Mouse (Mus musculus) thymus, adult 2 months (tissue): ENCODE results near the gene Plekhh3. TPM values are rescaled to one million over a fixed set of nuclear protein-coding genes. Genes with fewer than 3 reads are reported as not detected.

Source experiments
- DNase-seq: peaks from one replicate; pipeline ENCODE4 v3.0.0; 2021
- H3K27ac ChIP-seq: fragments of 200-500 bp; 2 replicates; pipeline ENCODE4 v1.5.1; 2012; ENCODE audit warnings: low read length, control low read depth; ENCODE audit not compliant: control insufficient read depth, insufficient read depth
- H3K27me3 ChIP-seq: fragments of 200-500 bp; 2 replicates; pipeline ENCODE4 v1.6.1; 2012; ENCODE audit warnings: mild to moderate bottlenecking, low read length, moderate library complexity, mixed read lengths; ENCODE audit not compliant: control insufficient read depth, insufficient read depth
- H3K36me3 ChIP-seq: fragments of 200-500 bp; 2 replicates; pipeline ENCODE4 v1.6.1; 2012; ENCODE audit warnings: mild to moderate bottlenecking, low read length, moderate library complexity; ENCODE audit not compliant: control insufficient read depth, insufficient read depth
- H3K4me1 ChIP-seq: fragments of 200-500 bp; replicated peaks from 2 replicates; pipeline ENCODE4 v1.6.1; 2012; ENCODE audit warnings: low read length; ENCODE audit not compliant: control insufficient read depth, insufficient read depth
- H3K4me3 ChIP-seq: fragments of 200-500 bp; 2 replicates; pipeline ENCODE4 v1.5.1; 2012; ENCODE audit warnings: mild to moderate bottlenecking, low read length, control low read depth, moderate library complexity; ENCODE audit not compliant: control insufficient read depth, insufficient read depth
- CTCF ChIP-seq: fragments of 200-500 bp; IDR thresholded peaks from 2 replicates; pipeline ENCODE4 v1.5.1; 2012; ENCODE audit warnings: mild to moderate bottlenecking, control low read depth, low read length, moderate library complexity, borderline replicate concordance; ENCODE audit not compliant: control insufficient read depth, poor library complexity, insufficient read depth; ENCODE audit errors: extremely low read depth
- POLR2A ChIP-seq: fragments of 200-500 bp; IDR thresholded peaks from 2 replicates; pipeline ENCODE4 v1.6.1; 2012; ENCODE audit warnings: mild to moderate bottlenecking, low read length, control low read depth, moderate library complexity; ENCODE audit not compliant: control insufficient read depth, poor library complexity, insufficient read depth; ENCODE audit errors: extremely low read depth
- WGBS: fragments of 180-500 bp; shearing (Covaris S2); methylation state at CpG from one replicate; pipeline ENCODE4 v1.1.7; 2018; 5-methylcytosine and 5-hydroxymethylcytosine counted together
- polyA plus RNA-seq: library from polyadenylated mRNA; depleted of rRNA; stranded (reverse); fragments of >200 nt; gene quantifications from 2 replicates; pipeline ENCODE4 v1.2.3, GENCODE M21; 2012; rRNA removed

Plekhh3 gene
- polyA plus RNA-seq = 11.9 and 12.1 TPM in 2 replicates

DNA sequence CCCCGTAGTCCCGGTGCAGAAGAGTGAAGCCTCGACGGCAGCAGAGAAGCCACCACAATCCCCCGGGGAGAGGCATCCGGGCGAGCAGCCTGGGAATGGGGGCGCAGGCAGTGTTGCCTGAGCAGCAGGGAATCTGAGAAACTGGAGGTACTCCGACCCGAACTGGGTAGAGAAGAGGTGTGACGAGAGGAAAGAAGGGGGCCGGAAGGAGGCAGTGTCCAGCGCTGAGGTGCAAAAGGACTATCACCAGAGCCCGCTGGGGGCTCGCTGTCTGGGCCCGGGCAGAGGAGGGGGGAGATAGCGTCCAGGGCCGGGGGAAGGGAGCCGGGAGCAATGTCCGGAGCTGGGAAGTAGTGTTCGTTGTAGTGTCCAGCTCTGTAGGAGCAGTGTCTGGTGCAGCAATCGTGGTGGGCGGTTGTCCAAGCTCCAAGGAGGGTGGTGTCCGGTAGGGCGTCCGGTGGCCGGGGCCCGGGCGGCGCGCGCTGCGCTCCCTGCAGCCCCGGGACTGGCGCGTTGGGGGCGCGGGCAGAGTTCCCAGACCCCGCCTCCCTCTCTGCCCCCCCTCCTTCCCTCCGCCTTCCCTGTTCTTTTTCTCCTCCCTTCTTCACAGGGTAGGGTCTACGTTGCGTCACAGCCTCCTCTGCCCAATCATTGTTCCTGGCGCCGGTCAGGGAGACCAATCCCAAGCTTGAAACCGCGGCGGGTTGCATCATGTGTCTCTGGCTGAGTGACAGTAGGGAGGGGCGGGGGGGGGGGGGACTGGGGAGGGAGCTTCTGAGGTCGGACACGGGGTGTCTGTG lies at the start of gene Plekhh3:
Plekhh3 (minus strand) TSS at position 541 of the 800 bp plus-strand sequence.
- Histone ChIP-seq H3K4me3 (peak within 1 kb of the TSS; percentile 49), H3K27ac (no peak within 1 kb of the TSS), H3K4me1 (peaks cover 20% of the 10 kb centered on the region), H3K27me3 (peaks cover 28% of the 10 kb centered on the region), H3K36me3 (no peaks in the 10 kb centered on the region)
- TF ChIP-seq POLR2A (no peak), CTCF (no peak)
- WGBS = under 1% methylated on average over 49 of the region's 50 CpGs
- peak; percentile 84 for DNase-seq

GRCm38 (mm10) chr11:101220853-101221252 lies 49.7 kb upstream of the Plekhh3 start:
- H3K4me1 ChIP-seq = peaks cover 12% of the 10 kb centered on the region
- no peaks in the 10 kb centered on the region for H3K27me3 ChIP-seq
- no peaks in the 10 kb centered on the region; the same call in 1 of the 2 replicates for H3K36me3 ChIP-seq
- no peak overlapping the region for H3K4me3 ChIP-seq
- no peak for DNase-seq
- no peak for TF ChIP-seq CTCF
- no peak overlapping the region for H3K27ac ChIP-seq
- 77% methylated on average over 2 of the region's 2 CpGs for WGBS

GRCm38 (mm10) chr11:101218436-101219055 lies 47.4 kb upstream of the Plekhh3 start:
- H3K27ac ChIP-seq = peak overlapping the region; percentile 6; the same call in 1 of the 2 replicates
- peaks cover 20% of the 10 kb centered on the region for H3K36me3 ChIP-seq

DNA sequence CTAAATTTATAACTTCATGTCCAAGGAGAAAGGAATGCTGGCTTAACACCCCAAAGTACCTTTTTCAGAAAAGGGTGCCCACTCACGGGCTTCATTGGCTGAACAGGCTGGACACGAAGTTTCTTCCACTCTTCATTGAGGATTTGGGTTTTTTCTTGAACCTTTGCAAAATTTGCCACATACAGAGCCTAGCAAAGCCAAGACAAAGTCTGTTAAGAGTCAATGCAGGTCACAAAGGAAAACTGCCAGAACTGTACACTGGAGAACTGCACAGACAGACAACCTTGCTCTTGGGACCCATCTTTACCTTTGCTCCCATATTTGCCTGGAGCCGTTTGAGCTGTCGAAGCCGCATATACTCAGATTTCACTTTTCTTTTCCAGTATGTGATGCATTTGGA lies 45.8 kb upstream of the Plekhh3 start:
- DNase-seq = no peak
- Histone ChIP-seq H3K4me1 (peaks cover 8% of the 10 kb centered on the region), H3K27me3 (no peaks in the 10 kb centered on the region), H3K27ac (no peak overlapping the region), H3K36me3 (peaks cover 25% of the 10 kb centered on the region), H3K4me3 (no peak overlapping the region)
- TF ChIP-seq CTCF = no peak
- TF ChIP-seq POLR2A = no peak
- WGBS = 97% methylated on average over 5 of the region's 5 CpGs

More at GRCm38 (mm10) chr11:101218436-101219055, 47.4 kb upstream of the Plekhh3 start:
- peak; percentile 53 for DNase-seq
- H3K27me3 ChIP-seq = no peaks in the 10 kb centered on the region
- H3K4me1 ChIP-seq = peaks cover 8% of the 10 kb centered on the region
- 35% methylated on average over 10 of the region's 10 CpGs for WGBS
- no peak overlapping the region for H3K4me3 ChIP-seq
- TF ChIP-seq POLR2A = no peak
- TF ChIP-seq CTCF = no peak

DNA sequence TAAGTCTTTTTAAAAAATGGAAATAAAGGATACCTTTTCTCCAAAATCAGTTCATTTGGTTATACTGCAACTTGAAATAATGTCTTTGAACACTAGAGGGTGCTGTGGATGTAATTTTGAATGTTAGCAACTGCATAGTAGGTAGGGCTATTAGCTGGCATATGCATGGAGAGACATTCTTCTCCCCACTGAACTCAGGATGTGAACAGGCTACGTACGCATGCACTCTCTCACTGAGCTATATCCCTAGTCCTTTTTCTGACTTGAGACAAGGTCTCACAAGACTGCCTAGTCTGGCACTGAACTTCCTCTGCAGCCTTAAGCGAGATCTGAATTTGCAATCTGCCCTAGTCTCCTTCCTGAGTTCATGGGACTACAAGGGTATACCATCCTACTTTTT lies 40.8 kb upstream of the Plekhh3 start:
- Histone ChIP-seq H3K27me3 (no peaks in the 10 kb centered on the region), H3K4me1 (no peaks in the 10 kb centered on the region), H3K4me3 (no peak overlapping the region), H3K27ac (no peak overlapping the region), H3K36me3 (peaks cover 51% of the 10 kb centered on the region)
- 81% methylated on average over 3 of the region's 3 CpGs for WGBS
- peak; percentile 35 for DNase-seq
- TF ChIP-seq CTCF (no peak), POLR2A (no peak)

- DNase-seq = peak; percentile 71
- TF ChIP-seq CTCF (no peak), POLR2A (no peak)
- H3K27me3 ChIP-seq = no peaks in the 10 kb centered on the region
- peak overlapping the region; percentile 60; the same call in 1 of the 2 replicates for H3K27ac ChIP-seq
- H3K36me3 ChIP-seq = peaks cover 17% of the 10 kb centered on the region
- H3K4me3 ChIP-seq = no peak overlapping the region
- H3K4me1 ChIP-seq = peaks cover 11% of the 10 kb centered on the region
- 17% methylated on average over 7 of the region's 7 CpGs for WGBS
Measured at GRCm38 (mm10) chr11:101200986-101201385, 29.8 kb upstream of the Plekhh3 start.

DNA sequence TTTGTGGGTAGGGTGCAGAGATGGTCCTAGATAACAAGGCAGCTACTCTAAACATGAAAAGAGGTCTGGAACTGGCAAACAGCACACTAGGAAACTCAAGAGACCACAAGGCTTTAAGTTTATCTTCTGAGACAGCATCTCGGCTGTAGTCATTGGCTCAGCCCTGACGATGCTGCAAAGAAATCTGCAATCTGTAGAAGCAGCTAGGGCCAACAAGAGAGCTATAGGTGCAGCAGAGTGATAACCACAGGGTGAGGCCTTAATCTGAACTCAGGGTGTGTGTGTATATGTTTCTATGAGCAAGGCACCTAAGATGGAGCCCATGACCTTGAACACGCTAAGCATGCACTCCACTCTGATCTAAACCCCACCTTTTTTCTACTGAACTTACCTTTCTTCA lies 28.4 kb upstream of the Plekhh3 start:
- Histone ChIP-seq H3K4me3 (no peak overlapping the region), H3K36me3 (peaks cover 17% of the 10 kb centered on the region), H3K4me1 (peaks cover 22% of the 10 kb centered on the region), H3K27me3 (no peaks in the 10 kb centered on the region), H3K27ac (no peak overlapping the region)
- no peak for DNase-seq
- no peak for TF ChIP-seq CTCF
- no peak for TF ChIP-seq POLR2A
- WGBS = 76% methylated on average over 3 of the region's 3 CpGs
